Comparison of ENCODE assay signal across 11 mouse cellular contexts in genomic region chr1:168268751-168269623, GRCm38 (mm10).
DNase-seq lines count a peak whose midpoint lies in the region; ATAC-seq and TF ChIP-seq lines count a peak whose summit lies in the region.
"Had no signal": no experiment of that assay in that cellular context is flagged by ENCODE, and none has a peak within 500 bp of the region (broad histone marks: within the 10 kb centered on the region; RNA-seq: fewer than 3 reads in every experiment).

No protein-coding gene starts in this region.

- WGBS in kidney, postnatal 0 days = 54% methylated on average over 12 of the region's 12 CpGs
- whole genome bisulfite sequencing in embryonic facial prominence, embryonic 13.5 days = 56% methylated on average over 12 of the region's 12 CpGs
- WGBS in hindbrain, embryonic 15.5 days = 50% methylated on average over 12 of the region's 12 CpGs

- H3K4me3 ChIP-seq in kidney, postnatal 0 days (replicated peaks; ENCODE audit: low read depth, low read length) = no peak overlapping the region
- H3K4me3 ChIP-seq in embryonic facial prominence, embryonic 13.5 days = no peak overlapping the region
- H3K4me3 ChIP-seq in hindbrain, embryonic 15.5 days = no peak overlapping the region

- ATAC-seq in frontal cortex, adult (ENCODE audit: low TSS enrichment) = 0 out of 2 replicates have a peak, but pooled peaks have one; percentile 15
- 0 out of 2 replicates have a peak, but pooled peaks have one; percentile 43 for ATAC-seq in kidney, postnatal 0 days (replicated peaks; ENCODE audit: low FRiP score, low read depth)
- ATAC-seq in embryonic facial prominence, embryonic 13.5 days (ENCODE audit: insufficient number of reproducible peaks, insufficient read depth, low FRiP score, low TSS enrichment, low read depth) = no peak
- peak; percentile 32; the same call in 1 of the 2 replicates for ATAC-seq in hindbrain, embryonic 15.5 days (ENCODE audit: low FRiP score, low read depth)

- H3K9me3 ChIP-seq in kidney, postnatal 0 days (replicated peaks; ENCODE audit: low read length) = no peaks in the 10 kb centered on the region
- H3K9me3 ChIP-seq in embryonic facial prominence, embryonic 13.5 days = no peaks in the 10 kb centered on the region
- no peaks in the 10 kb centered on the region for H3K9me3 ChIP-seq in hindbrain, embryonic 15.5 days

- DNase-seq in frontal cortex, postnatal 25 days (ENCODE audit: low spot score in 2 of 2) = no peak
- DNase-seq in kidney, postnatal 0 days (ENCODE audit: low spot score) = no peak
- no peak for DNase-seq in kidney, adult 9 months
- no peak for DNase-seq in gastrocnemius, postnatal 10 days
- DNase-seq in thymus, postnatal 4 days = no peak
- DNase-seq: gastrocnemius, postnatal 25 days; right cerebral cortex, postnatal 25 days; thymus, adult 2 months had no signal

- H3K4me1 ChIP-seq in kidney, postnatal 0 days (replicated peaks; ENCODE audit: insufficient read depth, low read length) = peaks cover 16% of the 10 kb centered on the region; the same call in 1 of the 2 replicates
- peaks cover 25% of the 10 kb centered on the region for H3K4me1 ChIP-seq in embryonic facial prominence, embryonic 13.5 days
- peaks cover 37% of the 10 kb centered on the region for H3K4me1 ChIP-seq in hindbrain, embryonic 15.5 days (replicated peaks)

- H3K27me3 ChIP-seq in kidney, postnatal 0 days (ENCODE audit: insufficient read depth, low read length) = no peaks in the 10 kb centered on the region
- H3K27me3 ChIP-seq in embryonic facial prominence, embryonic 13.5 days = no peaks in the 10 kb centered on the region
- H3K27me3 ChIP-seq in hindbrain, embryonic 15.5 days = no peaks in the 10 kb centered on the region

- H3K4me2 ChIP-seq in kidney, postnatal 0 days (ENCODE audit: low read length) = no peak overlapping the region
- H3K4me2 ChIP-seq in embryonic facial prominence, embryonic 13.5 days = no peak overlapping the region
- no peak overlapping the region for H3K4me2 ChIP-seq in hindbrain, embryonic 15.5 days

- no peak for TF ChIP-seq CTCF in kidney, postnatal 0 days (IDR thresholded peaks at IDR 0.05; ENCODE audit: low read depth)

- H3K27ac ChIP-seq in kidney, postnatal 0 days = no peak overlapping the region
- peak overlapping the region; percentile 28; the same call in 1 of the 2 replicates for H3K27ac ChIP-seq in embryonic facial prominence, embryonic 13.5 days
- H3K27ac ChIP-seq in hindbrain, embryonic 15.5 days (replicated peaks) = no peak overlapping the region

- no peak overlapping the region for H3K9ac ChIP-seq in kidney, postnatal 0 days (ENCODE audit: low read depth, low read length)
- H3K9ac ChIP-seq in embryonic facial prominence, embryonic 13.5 days = no peak overlapping the region
- H3K9ac ChIP-seq in hindbrain, embryonic 15.5 days = no peak overlapping the region

- H3K36me3 ChIP-seq in kidney, postnatal 0 days (ENCODE audit: insufficient read depth, low read length) = no peaks in the 10 kb centered on the region
- no peaks in the 10 kb centered on the region for H3K36me3 ChIP-seq in embryonic facial prominence, embryonic 13.5 days
- no peaks in the 10 kb centered on the region for H3K36me3 ChIP-seq in hindbrain, embryonic 15.5 days
